Mouse (Mus musculus): ENCODE results near the gene Tmem126b. TPM values are rescaled to one million over a fixed set of nuclear protein-coding genes. Genes with fewer than 3 reads are reported as not detected.

The Tmem126b gene
- 10 to 100 TPM; 19.0 to 19.3 TPM for total RNA-seq (2021)
- long read RNA-seq, experiment 1, transcript Tmem126b-201 (5 exons, 2,259 nt): major isoform, 30 of 36 reads
- long read RNA-seq, experiment 1, partial matches to known transcripts: 2 of 36 reads
- long read RNA-seq, experiment 1, other reads (novel, unspliced or antisense): 4 of 36 reads
- long read RNA-seq, experiment 2, transcript Tmem126b-201 (5 exons, 2,259 nt): major isoform, 23 of 32 reads
- long read RNA-seq, experiment 2, partial matches to known transcripts: 7 of 32 reads
- long read RNA-seq, experiment 2, other reads (novel, unspliced or antisense): 2 of 32 reads

- DNase-seq (ENCODE audit: low spot score in 2 of 2): peak; percentile 94 to 98
Observed at GRCm38 (mm10) chr7:90475793-90476312, at the start of gene Tmem126b. Tmem126b (minus strand) TSS chr7:90476001.

DNA sequence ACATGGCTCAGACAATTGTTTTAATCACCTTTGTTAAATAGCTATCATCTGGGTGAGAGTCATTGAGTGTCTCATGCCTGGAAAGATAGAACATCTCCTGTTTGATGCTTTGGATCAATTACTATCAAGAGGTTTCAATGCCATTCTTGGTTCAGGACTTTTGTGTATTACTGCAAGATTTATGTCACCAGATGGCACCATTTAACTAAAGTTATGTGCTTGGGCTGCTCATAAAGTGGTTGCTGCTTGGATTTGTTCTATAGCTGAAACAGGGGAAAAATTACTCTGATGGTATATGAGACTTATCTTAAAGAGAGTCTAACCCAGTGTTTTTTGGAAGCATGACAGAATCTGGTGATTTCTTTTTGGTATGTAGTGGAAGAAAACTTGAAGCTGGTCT, 36.5 kb upstream of the Tmem126b start:
- DNase-seq (ENCODE audit: low spot score in 2 of 2): no peak

- DNase-seq (ENCODE audit: low spot score in 2 of 2): no peak
Observed at GRCm38 (mm10) chr7:90508124-90508523, 32.3 kb upstream of the Tmem126b start.

GRCm38 (mm10) chr7:90482607-90483006, 6.8 kb upstream of the Tmem126b start:
- DNase-seq (ENCODE audit: low spot score in 2 of 2): no peak

- DNase-seq (ENCODE audit: low spot score in 2 of 2): no peak
Observed at GRCm38 (mm10) chr7:90476313-90477245, 778 bp upstream of the Tmem126b start, which contains the start of gene Dlg2. Dlg2 (plus strand) TSS chr7:90476672.

DNA sequence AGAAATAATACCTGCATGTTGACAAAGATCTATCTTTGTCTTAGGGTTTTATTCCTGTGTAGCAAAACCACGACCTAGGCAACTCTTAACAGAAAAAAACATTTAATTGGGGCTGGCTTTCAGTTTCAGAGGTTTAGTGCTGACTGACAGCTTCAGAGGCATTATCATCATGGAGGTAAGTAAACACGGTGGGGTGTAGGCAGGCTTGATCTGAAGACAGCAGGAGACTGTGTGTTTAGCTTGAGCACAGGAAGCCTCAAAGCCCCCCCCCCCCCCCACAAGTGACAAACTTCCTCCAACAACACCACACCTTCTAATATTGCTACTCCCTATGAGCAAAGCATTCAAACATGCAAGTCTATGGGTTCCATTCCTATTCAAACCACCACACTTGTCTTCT, 2.3 kb downstream of the Tmem126b start:
- DNase-seq (ENCODE audit: low spot score in 2 of 2): no peak

DNA sequence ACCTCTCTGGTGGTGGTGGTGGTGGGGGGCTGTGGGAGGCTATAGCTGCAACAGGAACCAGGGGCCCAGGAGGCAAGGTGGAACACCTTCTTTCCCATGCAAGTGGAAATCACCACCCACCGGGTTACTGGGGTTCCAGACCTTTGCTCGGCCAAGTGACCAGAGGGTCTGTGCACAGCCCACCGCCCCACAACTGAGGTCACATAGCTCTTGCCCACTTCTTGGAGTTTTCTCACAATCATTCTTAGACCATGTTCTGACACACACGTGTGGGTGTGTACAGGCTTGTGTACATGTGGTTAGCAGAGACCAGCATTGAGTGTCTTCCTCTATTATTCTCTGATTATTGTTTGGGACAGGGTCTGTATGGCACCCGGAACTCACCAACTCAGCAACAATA, 14.4 kb downstream of the Tmem126b start:
- no peak for DNase-seq (ENCODE audit: low spot score in 2 of 2)

DNA sequence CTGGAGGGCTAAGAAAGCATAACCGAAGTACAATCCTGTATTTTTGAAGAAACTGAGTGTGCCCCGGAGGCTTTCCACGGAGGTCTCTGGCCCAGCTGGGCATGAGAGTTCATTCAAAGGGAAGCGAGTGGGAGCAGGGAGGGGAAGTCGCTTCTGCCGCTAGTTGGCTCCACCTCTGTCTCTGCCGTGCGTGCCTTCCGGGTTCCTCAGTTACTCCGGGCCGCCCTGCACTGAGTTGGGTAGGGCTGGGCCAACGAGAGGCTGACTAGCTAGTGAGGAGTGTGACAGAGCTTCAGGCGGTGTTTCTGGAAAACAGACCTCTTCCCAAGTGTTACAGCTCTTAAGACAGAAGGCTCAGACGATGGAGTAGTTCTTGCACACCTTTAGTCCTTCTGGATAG, 14.9 kb downstream of the Tmem126b start:
- DNase-seq (ENCODE audit: low spot score in 2 of 2): no peak

- DNase-seq (ENCODE audit: low spot score in 2 of 2): no peak
Observed at GRCm38 (mm10) chr7:90460330-90460729, 15.5 kb downstream of the Tmem126b start.

GRCm38 (mm10) chr7:90457517-90457916, 18.3 kb downstream of the Tmem126b start:
- DNase-seq (ENCODE audit: low spot score in 2 of 2): no peak

DNA sequence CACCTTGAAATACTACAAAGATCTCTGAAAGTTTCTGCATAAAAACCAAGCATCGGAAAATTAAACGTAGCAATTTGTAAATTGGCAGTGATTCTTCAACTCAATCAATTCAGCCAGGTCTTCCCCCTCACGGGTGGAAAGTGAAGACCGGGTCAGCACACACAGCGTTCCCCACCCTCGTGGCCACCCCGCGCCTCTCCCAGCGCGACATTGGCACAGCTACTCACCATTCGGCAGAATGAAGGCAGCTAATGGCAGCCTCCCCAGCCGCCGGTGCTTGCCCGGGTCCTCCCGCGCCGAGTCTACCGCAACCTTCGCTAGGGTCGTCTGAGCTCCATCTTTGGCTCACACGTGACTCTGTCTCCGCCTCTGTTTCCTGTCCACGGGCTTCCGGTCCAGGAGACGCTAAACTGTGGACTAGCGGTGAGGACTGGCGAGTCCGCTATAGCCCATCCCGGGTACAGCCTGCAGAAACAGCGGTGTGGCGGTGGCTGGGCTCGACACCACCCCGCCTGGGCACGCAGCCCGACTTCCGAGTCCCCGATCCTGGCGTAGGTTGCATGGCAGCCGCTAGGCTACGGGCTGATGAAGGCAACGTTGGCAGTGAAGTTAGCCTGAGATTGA, 18.8 kb downstream of the Tmem126b start, which contains the start of gene Tmem126a:
Gene Tmem126a (minus strand): TSS at position 385 of the 624 bp plus-strand sequence.
- peak; percentile 45 to 78 for DNase-seq (ENCODE audit: low spot score in 2 of 2)

- DNase-seq (ENCODE audit: low spot score in 2 of 2): no peak
Observed at GRCm38 (mm10) chr7:90456149-90456844, 19.5 kb downstream of the Tmem126b start.

DNA sequence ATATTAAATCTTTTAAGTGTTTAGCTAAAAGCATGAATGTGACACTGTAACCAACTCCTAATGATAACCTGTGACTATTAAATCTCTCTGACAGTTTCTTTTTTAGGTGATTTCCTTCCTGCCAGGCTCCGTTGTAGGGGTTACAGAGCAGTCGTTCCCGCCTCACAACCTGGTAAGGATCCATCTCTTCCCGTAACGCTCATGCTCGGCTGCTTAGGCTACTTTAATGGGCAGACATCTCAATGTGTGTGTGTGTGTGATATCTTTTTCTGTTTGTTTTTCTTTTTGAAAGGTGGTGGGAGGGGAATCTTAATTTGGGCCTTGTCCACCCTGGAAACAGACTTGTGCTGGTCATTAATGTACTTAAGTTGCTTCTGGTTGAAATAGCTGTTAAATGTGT, 31.6 kb downstream of the Tmem126b start:
- DNase-seq (ENCODE audit: low spot score in 2 of 2): no peak

DNA sequence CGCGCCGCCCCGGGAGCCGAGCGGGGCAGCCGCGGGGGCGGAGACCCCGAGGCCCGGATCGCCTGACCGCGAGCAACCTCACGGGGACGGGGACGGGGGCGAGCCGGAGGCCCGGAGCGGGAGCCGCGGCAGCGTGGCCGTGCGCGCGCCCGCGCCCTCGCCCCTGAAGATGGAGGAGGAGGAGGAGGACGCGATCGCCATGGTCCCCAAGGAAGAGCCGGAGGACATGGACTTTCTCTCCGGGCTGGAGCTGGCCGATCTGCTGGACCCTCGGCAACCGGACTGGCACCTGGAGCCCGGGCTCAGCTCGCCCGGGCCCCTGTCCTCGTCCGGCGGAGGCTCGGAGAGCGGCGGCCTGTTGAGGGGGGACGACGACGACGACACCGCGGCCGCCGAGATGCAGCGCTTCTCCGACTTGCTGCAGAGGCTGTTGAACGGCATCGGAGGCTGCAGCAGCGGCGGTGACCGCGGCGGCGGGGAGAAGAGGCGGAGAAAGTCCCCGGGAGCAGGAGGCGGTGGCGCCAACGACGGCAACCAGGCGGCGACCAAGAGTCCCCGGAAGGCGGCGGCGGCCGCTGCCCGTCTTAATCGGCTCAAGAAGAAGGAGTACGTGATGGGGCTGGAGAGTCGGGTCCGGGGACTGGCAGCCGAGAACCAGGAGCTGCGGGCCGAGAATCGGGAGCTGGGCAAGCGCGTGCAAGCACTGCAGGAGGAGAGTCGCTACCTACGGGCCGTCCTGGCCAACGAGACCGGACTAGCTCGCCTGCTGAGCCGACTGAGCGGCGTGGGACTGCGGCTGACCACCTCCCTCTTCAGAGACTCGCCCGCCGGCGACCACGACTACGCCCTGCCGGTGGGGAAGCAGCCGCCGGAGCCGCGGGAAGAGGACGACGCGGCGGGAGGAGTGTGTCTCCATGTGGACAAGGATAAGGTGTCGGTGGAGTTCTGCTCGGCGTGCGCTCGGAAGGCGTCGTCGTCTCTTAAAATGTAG, 32.4 kb downstream of the Tmem126b start:
- peak; percentile 42 to 58 for DNase-seq (ENCODE audit: low spot score in 2 of 2)

DNA sequence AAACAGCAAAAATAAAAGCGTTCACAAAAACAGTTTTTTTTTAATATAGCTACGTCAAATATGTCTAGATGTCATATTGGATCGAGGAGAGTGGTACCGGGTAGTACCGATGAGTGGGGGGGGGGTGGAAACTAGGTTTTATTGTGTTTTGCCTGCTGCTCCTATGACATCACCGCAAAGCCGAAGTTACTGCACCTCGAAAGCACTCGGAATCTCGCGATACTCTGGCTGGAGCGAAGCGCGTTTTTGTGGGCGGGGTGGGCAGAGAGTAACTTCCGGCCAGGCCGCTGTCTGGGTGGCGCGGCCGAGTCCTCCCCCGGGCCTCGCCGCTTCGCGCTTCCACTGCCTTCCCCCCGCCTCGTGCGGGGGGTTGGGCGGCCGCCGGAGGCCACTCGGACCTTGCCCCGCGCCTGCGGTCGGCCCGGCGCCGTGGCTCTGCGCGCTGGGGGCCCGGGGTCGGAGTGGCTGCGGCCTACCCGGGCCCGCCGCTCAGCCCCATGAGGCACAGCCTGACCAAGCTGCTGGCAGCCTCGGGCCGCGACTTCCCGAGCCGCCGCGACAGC, 33.2 kb downstream of the Tmem126b start, which contains the start of gene Crebzf:
Gene Crebzf (plus strand): TSS at position 212 of the 563 bp plus-strand sequence.
- DNase-seq (ENCODE audit: low spot score in 2 of 2): peak; percentile 84 to 95

DNA sequence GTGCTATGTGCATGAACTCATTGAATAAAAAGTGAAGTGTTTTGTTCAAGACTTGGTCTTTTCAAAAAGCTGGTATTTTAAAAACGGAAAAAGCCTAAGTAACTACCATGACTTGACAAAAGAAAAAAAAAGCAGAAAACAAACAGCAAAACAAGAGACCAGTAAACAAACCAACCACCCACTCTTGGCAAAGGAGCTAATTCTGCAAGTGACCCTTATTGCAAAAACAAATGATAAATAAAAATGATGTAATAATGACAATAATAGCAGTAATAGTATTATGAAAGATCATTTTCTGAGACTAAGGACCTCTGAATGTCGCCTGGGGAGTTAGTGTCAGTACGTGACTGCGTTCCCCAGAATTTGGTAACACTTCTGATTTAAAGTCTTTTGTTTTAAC, 33.7 kb downstream of the Tmem126b start:
- no peak for DNase-seq (ENCODE audit: low spot score in 2 of 2)

- DNase-seq (ENCODE audit: low spot score in 2 of 2): no peak
Observed at GRCm38 (mm10) chr7:90440044-90440443, 35.8 kb downstream of the Tmem126b start.

DNA sequence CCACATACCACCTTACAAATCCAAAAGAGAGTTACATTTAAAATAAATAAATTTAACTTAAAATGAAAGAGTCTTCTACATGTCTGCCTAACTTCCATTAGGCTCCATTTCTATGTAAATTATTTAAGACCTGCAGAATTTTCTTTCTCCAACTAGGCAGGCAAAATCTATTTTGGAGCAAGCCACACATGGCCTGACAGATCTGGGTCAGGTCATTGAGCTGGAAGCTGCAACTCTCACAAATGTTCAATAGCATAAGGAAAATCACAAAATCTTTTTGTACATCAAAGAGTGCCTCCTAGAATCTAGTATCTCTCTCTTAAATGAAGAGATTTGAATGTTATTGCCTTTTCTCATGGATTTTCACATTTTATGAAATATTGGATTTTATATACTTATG, 43.6 kb downstream of the Tmem126b start:
- no peak for DNase-seq (ENCODE audit: low spot score in 2 of 2)

DNA sequence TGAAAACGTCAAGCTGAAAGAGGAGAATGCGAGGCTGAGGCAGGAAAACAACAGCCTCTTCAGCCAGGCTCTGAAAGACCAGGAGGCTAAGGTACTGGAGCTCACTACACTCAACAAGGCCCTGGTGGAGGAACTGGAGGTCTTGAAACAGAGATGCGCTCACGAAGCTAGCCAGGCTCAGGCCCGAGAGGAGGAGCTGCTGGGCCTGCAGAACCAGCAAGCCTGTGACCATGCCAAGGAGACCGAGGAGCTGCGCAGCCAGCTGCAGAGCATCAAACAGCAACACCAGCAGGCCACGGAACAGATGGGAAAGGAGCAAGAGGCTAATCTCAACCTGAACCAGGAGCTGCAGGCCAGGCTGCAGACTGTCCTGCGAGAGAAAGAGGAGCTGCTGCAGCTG, 48.8 kb downstream of the Tmem126b start:
- no peak for DNase-seq (ENCODE audit: low spot score in 2 of 2)
